Mouse (Mus musculus): ENCODE data around the gene Hrh2. TPM values are rescaled to one million over a fixed set of nuclear protein-coding genes. Genes with fewer than 3 reads are reported as not detected.

Gene Hrh2
- polyA plus RNA-seq, 1 experiment from 2014 or later: not detected

DNA sequence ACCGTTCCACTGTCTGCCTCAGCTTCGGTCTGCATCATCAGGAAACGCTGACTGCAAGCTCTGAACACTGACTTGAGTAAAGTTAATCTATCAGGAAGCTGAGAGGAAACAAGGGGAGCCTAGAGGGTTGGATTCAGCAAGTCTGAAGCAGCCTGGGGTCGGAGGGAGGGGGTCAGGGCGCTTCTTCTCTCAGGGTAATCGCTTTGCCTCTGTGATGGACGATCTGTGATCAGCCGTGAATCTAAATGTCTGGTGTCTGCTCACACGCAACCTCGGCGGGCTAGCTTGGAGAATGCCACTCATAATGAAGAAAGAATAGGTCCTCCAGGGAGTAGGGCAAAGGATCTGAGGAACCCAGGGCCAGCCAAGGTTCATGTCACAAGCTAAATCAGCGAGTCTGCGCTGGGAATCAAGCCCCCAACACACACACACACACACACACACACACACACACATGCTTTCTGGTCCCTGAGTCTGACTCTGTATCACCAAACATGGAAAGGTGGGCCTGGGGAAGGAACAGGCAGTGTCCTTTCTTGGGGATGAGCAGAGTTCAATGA lies 56.6 kb downstream of the Hrh2 start:
- WGBS: 62% methylated on average over 13 of the region's 13 CpGs
- Histone ChIP-seq H3K27me3 (peaks cover 9% of the 10 kb centered on the region), H3K9me3 (no peaks in the 10 kb centered on the region), H3K4me3 (replicated peaks) (no peak overlapping the region), H3K9ac (replicated peaks) (no peak overlapping the region), H3K4me2 (no peak overlapping the region), H3K36me3 (no peaks in the 10 kb centered on the region), H3K27ac (no peak overlapping the region), H3K4me1 (replicated peaks) (peaks cover 18% of the 10 kb centered on the region)
- no peak for ATAC-seq (ENCODE audit: insufficient number of reproducible peaks, insufficient read depth, low FRiP score, low TSS enrichment, low read depth)

DNA sequence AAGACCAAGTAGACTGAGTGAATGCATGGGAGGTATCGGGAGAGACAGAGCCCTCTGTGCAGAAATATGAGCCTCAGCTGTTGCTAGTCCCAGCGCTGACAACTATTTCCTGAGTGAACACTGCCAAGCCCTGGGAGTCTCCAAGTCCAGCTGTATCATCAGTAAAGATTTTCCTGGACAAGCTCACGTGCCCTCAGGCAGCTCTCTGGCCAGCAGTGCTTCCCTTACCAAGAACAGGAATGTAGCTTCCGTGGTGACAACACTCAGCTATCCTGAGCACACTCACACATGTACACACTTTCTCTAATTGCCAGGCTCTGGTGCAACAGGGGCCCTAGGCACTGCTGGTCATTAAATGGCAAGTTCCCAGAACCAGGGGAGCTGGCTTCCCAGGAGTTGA lies 57.1 kb downstream of the Hrh2 start:
- Histone ChIP-seq H3K4me2 (no peak overlapping the region), H3K4me1 (replicated peaks) (peaks cover 18% of the 10 kb centered on the region), H3K9me3 (no peaks in the 10 kb centered on the region), H3K27me3 (peaks cover 9% of the 10 kb centered on the region), H3K27ac (no peak overlapping the region; the same call in 1 of the 2 replicates), H3K4me3 (replicated peaks) (no peak overlapping the region), H3K36me3 (no peaks in the 10 kb centered on the region), H3K9ac (replicated peaks) (no peak overlapping the region)
- 17% methylated on average over 4 of the region's 4 CpGs for WGBS
- no peak for ATAC-seq (ENCODE audit: insufficient number of reproducible peaks, insufficient read depth, low FRiP score, low TSS enrichment, low read depth)

DNA sequence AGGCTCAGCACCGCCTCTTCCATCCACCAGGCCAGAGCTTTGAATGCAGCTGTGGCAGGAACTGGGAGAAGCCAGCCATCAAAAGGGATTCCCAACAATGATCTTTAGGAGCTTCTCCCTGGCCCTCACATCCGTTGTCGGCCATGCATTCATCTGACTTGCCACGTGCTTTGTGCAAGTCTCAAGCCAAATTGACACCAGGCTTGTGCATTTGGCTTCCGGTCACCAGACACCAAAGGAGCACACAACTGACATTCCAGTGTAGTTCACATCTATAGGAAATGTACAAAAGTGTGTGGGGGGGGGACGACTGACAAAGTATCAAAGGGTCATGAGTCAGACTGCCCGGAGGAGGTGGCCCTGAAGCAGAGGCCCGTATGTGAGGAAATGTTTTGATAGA lies 58.4 kb downstream of the Hrh2 start:
- ATAC-seq (ENCODE audit: insufficient number of reproducible peaks, insufficient read depth, low FRiP score, low TSS enrichment, low read depth): no peak
- Histone ChIP-seq H3K4me1 (replicated peaks) (peaks cover 18% of the 10 kb centered on the region), H3K27ac (no peak overlapping the region), H3K9me3 (no peaks in the 10 kb centered on the region), H3K27me3 (peaks cover 10% of the 10 kb centered on the region), H3K4me3 (replicated peaks) (no peak overlapping the region), H3K4me2 (no peak overlapping the region), H3K36me3 (no peaks in the 10 kb centered on the region), H3K9ac (replicated peaks) (no peak overlapping the region)
- 69% methylated on average over 8 of the region's 8 CpGs for WGBS

DNA sequence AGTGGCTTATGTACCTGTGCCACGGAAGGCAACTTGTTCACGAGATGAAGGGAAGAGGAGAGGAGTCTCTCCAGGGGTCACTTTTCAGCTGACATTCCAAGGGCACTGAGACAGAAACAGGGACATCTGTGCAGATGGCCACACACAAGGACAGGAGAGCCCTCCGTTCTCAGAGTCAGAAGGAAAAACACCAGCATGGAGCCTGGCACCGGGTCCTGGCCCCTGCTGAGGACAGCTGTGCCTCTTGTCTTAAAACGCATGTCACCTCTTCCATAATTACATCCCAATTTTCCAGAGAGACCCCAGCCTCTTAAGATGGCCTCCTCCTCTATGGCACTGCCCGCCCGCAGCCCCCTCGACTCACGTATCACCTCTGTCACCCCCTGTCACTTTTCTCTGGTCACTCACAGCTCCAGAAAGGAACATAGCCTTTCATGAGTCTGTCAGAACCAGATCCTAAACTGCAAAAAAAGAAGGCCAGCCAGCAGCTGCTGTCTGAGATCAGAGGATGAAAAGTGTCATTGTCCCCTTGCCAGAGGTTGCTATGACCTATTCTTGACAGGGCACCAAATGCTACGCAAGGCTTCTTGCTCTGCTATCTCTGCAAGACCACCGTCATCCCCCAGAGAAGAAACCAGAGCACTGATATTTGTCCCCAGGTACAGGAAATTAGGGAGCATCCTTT lies 59.8 kb downstream of the Hrh2 start:
- no peak for ATAC-seq (ENCODE audit: insufficient number of reproducible peaks, insufficient read depth, low FRiP score, low TSS enrichment, low read depth)
- no peak overlapping the region for H3K27ac ChIP-seq
- WGBS: 81% methylated on average over 11 of the region's 11 CpGs

DNA sequence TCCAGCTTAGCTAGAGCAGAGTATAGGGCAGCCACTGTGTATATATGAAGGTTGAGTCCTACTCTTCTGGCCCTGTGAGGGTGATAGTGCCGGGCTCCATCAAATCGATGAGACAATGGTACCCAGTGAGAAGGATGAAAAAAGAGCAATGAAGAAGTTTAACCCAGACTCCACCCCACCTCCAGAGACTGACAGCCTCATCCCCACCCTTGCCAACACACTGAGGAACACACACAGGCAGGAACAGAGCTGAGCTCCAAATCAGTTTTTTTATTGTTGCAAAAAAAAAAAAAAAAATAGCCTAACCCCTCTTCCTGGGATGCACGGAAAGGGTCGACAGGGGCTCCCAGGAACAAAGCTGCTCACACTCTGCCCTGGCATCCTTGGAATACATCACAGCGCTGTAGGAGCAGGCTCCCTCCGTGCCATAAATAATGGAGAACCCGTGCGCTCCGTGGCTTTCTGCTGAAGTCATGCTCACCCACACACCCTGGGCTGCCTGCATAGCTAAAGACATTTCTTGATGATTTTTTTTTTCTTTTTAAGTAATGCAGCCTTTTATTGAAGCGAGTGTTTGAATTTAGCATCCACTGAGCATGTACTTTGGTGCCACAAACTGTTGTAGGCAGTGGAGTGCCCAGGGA lies 65.8 kb downstream of the Hrh2 start:
- ATAC-seq (ENCODE audit: insufficient number of reproducible peaks, insufficient read depth, low FRiP score, low TSS enrichment, low read depth): no peak
- Histone ChIP-seq H3K27ac (no peak overlapping the region), H3K9me3 (no peaks in the 10 kb centered on the region), H3K4me3 (replicated peaks) (no peak overlapping the region), H3K27me3 (peaks cover 25% of the 10 kb centered on the region), H3K4me2 (no peak overlapping the region), H3K9ac (replicated peaks) (no peak overlapping the region), H3K4me1 (replicated peaks) (0 out of 2 replicates have a peak, but pooled peaks cover 6% of the 10 kb centered on the region), H3K36me3 (no peaks in the 10 kb centered on the region)
- WGBS: 24% methylated on average over 10 of the region's 10 CpGs

More for the DNA sequence above, 59.8 kb downstream of the Hrh2 start:
- Histone ChIP-seq H3K4me3 (replicated peaks) (no peak overlapping the region), H3K9ac (replicated peaks) (no peak overlapping the region), H3K36me3 (no peaks in the 10 kb centered on the region), H3K4me2 (no peak overlapping the region), H3K27me3 (0 out of 2 replicates have a peak, but pooled peaks cover 5% of the 10 kb centered on the region), H3K9me3 (no peaks in the 10 kb centered on the region), H3K4me1 (replicated peaks) (peaks cover 18% of the 10 kb centered on the region)

DNA sequence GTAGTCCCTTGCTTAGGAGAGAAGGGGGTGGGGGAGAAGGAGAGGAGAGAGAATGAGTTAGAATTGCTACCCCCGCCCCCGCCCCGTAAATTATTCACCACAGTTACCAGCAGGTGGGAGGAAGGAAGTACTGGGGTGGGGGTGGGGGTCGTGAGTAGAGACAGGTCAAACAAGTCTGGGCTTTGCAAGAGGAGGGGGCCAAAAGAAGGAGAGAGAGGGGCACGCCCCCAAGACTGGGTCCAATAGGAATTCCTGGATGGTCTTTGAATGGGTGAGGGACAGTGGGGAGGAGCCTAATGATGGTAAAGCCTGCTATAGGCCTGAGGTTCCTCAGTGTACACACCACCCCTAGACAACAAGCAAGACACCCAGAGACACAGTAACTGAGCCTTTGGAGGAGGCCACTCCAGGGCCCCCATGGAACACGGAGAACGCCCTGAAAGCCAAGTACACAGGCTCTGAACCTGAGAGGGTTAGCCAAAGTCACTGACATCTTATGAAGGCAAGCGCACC lies 66.4 kb downstream of the Hrh2 start:
- Histone ChIP-seq H3K9ac (replicated peaks) (no peak overlapping the region), H3K9me3 (no peaks in the 10 kb centered on the region), H3K4me3 (replicated peaks) (no peak overlapping the region), H3K27me3 (peaks cover 25% of the 10 kb centered on the region), H3K27ac (no peak overlapping the region), H3K4me1 (replicated peaks) (0 out of 2 replicates have a peak, but pooled peaks cover 6% of the 10 kb centered on the region), H3K36me3 (no peaks in the 10 kb centered on the region), H3K4me2 (no peak overlapping the region)
- no peak for ATAC-seq (ENCODE audit: insufficient number of reproducible peaks, insufficient read depth, low FRiP score, low TSS enrichment, low read depth)
- WGBS: 39% methylated on average over 8 of the region's 8 CpGs

DNA sequence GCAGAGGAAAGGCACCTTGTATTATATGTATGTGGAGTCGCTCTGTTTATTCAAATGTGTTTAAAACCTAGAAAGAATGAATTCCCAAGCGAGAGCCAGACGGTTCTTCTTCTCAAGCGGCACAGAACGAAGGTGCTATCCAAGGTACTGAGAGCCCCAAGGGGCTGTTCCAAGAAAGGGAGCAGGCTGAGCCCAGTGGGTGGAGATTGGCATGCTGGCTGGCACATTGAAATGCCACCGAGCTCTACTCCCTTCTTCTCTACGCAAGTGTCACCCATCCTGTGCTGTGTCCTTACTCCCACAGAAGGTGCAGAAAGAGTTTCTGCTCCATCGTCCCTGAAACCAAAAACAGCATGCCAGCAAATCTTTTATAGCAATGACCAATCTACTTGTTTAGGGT lies 68.4 kb downstream of the Hrh2 start:
- no peaks in the 10 kb centered on the region for H3K9me3 ChIP-seq
- no peak overlapping the region for H3K4me3 ChIP-seq (replicated peaks)
- ATAC-seq (ENCODE audit: insufficient number of reproducible peaks, insufficient read depth, low FRiP score, low TSS enrichment, low read depth): no peak
- no peaks in the 10 kb centered on the region for H3K36me3 ChIP-seq
- no peak overlapping the region for H3K4me2 ChIP-seq
- H3K27ac ChIP-seq: no peak overlapping the region
- WGBS: 27% methylated on average over 8 of the region's 8 CpGs
- H3K27me3 ChIP-seq: peaks cover 23% of the 10 kb centered on the region
- H3K4me1 ChIP-seq (replicated peaks): 0 out of 2 replicates have a peak, but pooled peaks cover 6% of the 10 kb centered on the region
- H3K9ac ChIP-seq (replicated peaks): no peak overlapping the region

DNA sequence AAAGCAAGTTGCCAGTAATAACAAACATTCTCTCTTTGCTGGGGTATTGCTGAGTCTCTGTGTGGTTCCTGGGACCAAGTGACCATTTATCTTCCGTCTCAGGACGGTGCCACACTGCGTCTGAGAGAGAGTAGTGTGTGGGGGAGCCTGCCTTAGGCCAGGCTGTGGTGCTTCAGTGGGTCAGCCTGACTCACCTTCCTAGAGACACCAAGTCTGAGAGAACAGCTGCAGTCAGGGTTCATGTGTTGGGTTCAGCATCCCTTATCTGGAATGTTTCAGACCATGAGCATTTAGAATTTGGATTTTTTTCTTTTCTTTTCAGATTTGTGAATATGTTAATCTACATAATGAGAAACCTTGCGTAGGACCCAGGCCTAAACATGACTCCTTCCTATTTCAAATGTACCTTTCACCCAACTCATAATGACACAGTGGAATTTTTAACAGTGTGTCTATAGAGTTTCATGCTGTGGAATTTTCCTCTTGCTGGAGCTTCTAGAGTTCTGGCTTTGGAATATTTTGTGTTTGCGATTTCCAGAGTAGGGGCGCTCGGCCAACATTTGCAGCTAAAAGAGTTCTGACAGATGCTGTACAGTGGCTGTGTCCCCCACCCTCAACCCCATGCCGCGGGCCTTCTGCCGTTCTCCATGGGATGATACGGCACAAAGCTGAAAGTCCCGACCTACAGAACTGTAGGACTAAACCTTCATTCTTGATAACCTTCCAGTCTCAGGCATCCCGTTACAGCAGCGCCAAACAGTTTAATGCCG lies 71.0 kb downstream of the Hrh2 start:
- H3K27ac ChIP-seq: no peak overlapping the region
- peaks cover 19% of the 10 kb centered on the region for H3K27me3 ChIP-seq
- H3K4me1 ChIP-seq (replicated peaks): peaks cover 6% of the 10 kb centered on the region; the same call in 1 of the 2 replicates
- H3K9me3 ChIP-seq: no peaks in the 10 kb centered on the region
- H3K4me2 ChIP-seq: no peak overlapping the region
- H3K4me3 ChIP-seq (replicated peaks): no peak overlapping the region
- no peak overlapping the region for H3K9ac ChIP-seq (replicated peaks)
- 91% methylated on average over 15 of the region's 15 CpGs for WGBS
- no peak for ATAC-seq (ENCODE audit: insufficient number of reproducible peaks, insufficient read depth, low FRiP score, low TSS enrichment, low read depth)
- no peaks in the 10 kb centered on the region for H3K36me3 ChIP-seq

DNA sequence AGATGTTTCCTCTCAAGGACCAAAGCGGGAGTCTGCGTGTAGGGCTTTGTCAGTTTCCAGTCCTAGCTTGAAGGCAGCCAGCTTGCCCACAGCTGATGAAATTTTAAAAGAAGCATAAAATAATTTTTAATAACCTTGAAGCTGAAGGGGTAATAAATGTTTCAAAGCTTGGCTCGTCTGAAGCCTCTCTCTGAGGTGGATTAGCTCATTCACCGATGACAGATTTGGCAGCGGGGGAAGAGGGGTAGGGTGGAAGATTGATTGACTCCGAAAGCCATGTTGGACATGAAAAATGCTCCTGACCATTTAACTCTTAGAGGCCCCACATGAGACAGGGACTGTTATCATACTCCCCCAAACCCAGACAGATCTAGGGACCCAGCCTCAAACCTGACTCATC lies 71.7 kb downstream of the Hrh2 start:
- Histone ChIP-seq H3K9ac (replicated peaks) (no peak overlapping the region), H3K27me3 (peaks cover 17% of the 10 kb centered on the region), H3K36me3 (no peaks in the 10 kb centered on the region), H3K4me1 (replicated peaks) (no peaks in the 10 kb centered on the region; the same call in 1 of the 2 replicates), H3K27ac (no peak overlapping the region), H3K9me3 (no peaks in the 10 kb centered on the region), H3K4me3 (replicated peaks) (no peak overlapping the region), H3K4me2 (no peak overlapping the region)
- ATAC-seq (ENCODE audit: insufficient number of reproducible peaks, insufficient read depth, low FRiP score, low TSS enrichment, low read depth): no peak
- 74% methylated on average over 6 of the region's 6 CpGs for WGBS

DNA sequence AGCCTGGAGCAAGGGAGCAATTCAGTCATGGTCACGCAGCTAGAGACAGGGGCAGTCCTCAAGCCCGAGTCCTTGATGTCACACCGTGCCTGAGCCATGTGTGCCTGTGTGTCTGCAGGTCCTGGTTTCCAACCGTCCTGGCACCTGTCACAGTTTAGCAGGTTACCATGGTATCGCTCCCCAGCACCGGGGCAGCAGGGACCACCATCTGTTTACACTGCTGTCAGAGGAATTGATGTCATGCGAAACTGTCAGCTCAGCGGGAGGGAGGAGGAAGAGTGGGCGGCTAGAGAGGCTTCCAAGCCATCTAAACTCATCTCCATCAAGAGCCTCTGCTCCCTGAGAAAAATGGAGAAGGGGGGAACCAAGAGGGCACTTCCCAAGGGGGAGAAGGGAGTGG lies 74.5 kb downstream of the Hrh2 start:
- Histone ChIP-seq H3K4me2 (no peak overlapping the region), H3K27ac (no peak overlapping the region), H3K9ac (replicated peaks) (no peak overlapping the region), H3K9me3 (no peaks in the 10 kb centered on the region), H3K27me3 (peaks cover 18% of the 10 kb centered on the region), H3K4me3 (replicated peaks) (no peak overlapping the region), H3K36me3 (no peaks in the 10 kb centered on the region), H3K4me1 (replicated peaks) (no peaks in the 10 kb centered on the region; the same call in 1 of the 2 replicates)
- no peak for ATAC-seq (ENCODE audit: insufficient number of reproducible peaks, insufficient read depth, low FRiP score, low TSS enrichment, low read depth)
- 17% methylated on average over 9 of the region's 9 CpGs for WGBS

DNA sequence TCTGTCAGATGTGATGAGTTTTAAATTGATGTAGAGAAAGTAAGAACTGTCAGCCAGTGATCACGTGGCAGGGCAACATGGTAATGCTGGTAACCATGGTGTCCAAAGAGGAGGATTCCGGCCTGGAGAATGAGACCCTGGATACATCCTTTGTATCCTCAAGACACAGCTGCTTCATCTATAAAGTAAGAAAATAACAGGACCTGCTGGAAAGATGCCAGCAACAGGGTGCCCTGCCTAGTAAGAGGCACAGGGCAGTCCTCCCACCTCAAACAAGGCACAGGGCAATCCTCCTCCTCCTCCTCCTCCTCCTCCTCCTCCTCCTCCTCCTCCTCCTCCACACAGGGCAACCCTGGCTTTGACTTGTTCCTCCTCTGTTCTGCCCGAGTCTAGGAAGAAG lies 77.2 kb downstream of the Hrh2 start:
- no peak for ATAC-seq (ENCODE audit: insufficient number of reproducible peaks, insufficient read depth, low FRiP score, low TSS enrichment, low read depth)
- Histone ChIP-seq H3K4me1 (replicated peaks) (no peaks in the 10 kb centered on the region; the same call in 1 of the 2 replicates), H3K9me3 (no peaks in the 10 kb centered on the region), H3K4me2 (no peak overlapping the region), H3K27ac (no peak overlapping the region), H3K9ac (replicated peaks) (no peak overlapping the region), H3K4me3 (replicated peaks) (no peak overlapping the region), H3K27me3 (peaks cover 14% of the 10 kb centered on the region), H3K36me3 (no peaks in the 10 kb centered on the region)
- WGBS: 70% methylated on average over 3 of the region's 3 CpGs

Measured in limb, embryonic 12.5 days (tissue).